Mouse (Mus musculus): ENCODE measurements around the gene Slc25a35.

- TF ChIP-seq CTCF (conservative IDR thresholded peaks at IDR 0.05; ENCODE audit: low read length) (no peak), NANOG (IDR thresholded peaks at IDR 0.05; ENCODE audit: borderline replicate concordance, low read length) (no peak)
Measured at GRCm38 (mm10) chr11:68956697-68957096, 11.2 kb upstream of the Slc25a35 start.

All from E14TG2a.4 (cell line).